Mouse (Mus musculus) left cerebral cortex, adult 8-10 months (tissue): ENCODE measurements at regions not wholly inside any gene's neighbourhood (a gene's known extent, or its start where the extent isn't known, plus 50 kb on each side); places are given as distances from the start of the nearest gene placed in this dataset.
"Not testable (repeated sequence)": the region's sequence is repeated elsewhere in the genome, so short reads cannot be mapped to it uniquely, and the experiment has no call there.

ENCODE experiments used
- DNase-seq, 2 experiments: peaks; one replicate each; pipeline ENCODE4 v3.0.0; 2022; ENCODE audit warnings: low spot score in 2 of 2

DNA sequence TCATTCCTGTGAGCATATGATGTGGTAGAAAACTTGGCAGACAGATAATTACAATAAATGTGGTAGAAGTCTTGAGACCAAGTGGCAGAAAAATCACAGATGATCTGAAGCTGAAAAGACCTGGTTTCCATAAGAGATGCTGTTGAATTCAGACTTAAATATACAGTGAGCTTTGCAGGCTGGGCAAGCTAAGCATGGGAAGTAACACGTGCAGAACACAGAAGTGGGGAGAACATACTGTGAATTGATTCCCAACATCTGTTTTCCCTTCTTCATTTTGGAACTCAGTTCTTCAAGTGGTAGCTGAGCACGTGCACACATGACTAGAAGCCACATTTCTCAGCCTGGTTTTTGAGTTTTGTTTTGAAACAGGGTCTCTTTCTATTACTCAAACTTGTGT is 157.8 kb downstream of the Mterf1b start:
- DNase-seq = no peak

- DNase-seq = no peak
Measured at GRCm38 (mm10) chr5:4355609-4356224, 163.6 kb downstream of the Mterf1b start.

DNA sequence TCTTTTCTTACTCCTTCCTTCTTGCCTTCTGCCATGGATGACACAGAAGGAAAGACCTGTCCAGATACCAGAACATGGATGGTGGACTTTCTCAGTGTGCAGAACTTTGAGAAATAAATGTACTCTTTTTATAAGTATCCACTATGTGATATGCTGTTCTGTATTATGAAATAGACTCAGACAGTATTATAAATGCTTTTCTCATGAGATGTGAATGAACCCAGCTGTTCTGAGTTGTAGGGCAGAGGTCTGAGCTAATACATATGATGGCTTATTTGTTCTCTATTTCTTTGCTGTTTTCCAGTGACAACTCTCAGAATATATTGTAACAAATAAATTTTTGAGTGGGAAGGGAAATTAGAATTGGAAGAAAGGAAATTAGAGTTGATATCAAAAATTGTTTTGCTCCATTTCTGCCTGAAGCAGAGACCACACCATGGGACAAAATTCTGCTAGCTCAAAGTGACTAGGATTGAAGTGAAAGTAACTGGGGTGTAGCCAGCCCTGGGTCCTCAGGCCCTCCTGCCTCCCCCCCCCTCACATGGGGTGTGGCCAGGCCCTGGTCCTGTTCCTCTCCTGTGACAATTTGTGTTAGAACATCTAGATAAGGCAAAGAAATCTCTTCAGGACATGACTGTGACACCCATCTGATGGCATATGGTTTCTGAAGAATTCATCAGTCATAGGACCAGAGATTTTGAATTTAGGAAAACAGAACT is 164.5 kb downstream of the Mterf1b start:
- DNase-seq = not testable (repeated sequence)

GRCm38 (mm10) chr5:4361547-4361946 is 169.4 kb downstream of the Mterf1b start:
- DNase-seq = not testable (repeated sequence)

GRCm38 (mm10) chr5:4384719-4385118 is 192.6 kb downstream of the Mterf1b start:
- not testable (repeated sequence) for DNase-seq

GRCm38 (mm10) chr5:4391083-4391482 is 198.9 kb downstream of the Mterf1b start:
- no peak for DNase-seq

DNA sequence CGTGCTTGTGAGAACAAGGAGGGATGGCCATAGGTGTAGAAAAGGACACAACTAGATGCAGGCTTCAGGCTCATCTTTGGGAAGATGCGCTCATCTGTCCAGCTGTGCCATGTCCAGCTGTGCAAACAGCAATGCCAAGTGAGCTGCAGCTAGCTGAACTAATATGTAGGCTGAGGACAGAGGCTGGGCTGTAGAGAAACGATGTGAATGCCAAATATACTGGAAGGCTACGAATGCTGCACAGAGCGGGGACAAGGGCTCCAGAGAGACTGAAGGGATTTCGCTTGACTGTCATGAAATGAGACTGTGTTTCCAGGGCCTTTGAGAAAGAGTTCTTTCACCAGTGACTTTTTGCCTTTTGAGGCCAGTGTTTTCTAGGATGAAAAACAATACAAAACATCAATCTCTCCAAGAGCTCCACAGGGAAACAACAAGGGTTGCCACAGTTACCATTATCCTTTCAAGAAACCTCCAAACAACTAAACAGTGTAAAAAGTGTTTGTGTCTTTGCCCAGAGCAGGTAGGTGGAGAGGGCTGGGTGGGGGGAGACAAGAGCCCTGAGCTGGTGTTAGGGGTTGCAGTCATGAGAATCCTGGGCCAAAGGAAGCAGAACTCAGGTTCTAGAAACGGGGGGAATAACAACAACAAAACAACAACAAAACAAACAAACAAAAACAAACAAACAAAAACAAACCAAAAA is 202.3 kb downstream of the Mterf1b start:
- not testable (repeated sequence) for DNase-seq

- DNase-seq = no peak
Measured at GRCm38 (mm10) chr5:4398087-4398486, 205.9 kb downstream of the Mterf1b start.

- no peak for DNase-seq
Measured at GRCm38 (mm10) chr5:4417761-4418160, 225.6 kb downstream of the Mterf1b start.
